Mouse (Mus musculus) neural tube, embryonic 11.5 days (tissue): Measurements from ENCODE around the gene Cpa5. TPM values are rescaled to one million over a fixed set of nuclear protein-coding genes. Genes with fewer than 3 reads are reported as not detected.
A peak's percentile ranks its signal among the peaks of the same experiment; 100 is the strongest.

ENCODE experiments used
- ATAC-seq: fragments of 200-750 bp; cut with Nextera tagmentation; 2 replicates; pipeline ENCODE4 v1.8.0; 2017; ENCODE audit warnings: moderate number of reproducible peaks, mild to moderate bottlenecking, moderate TSS enrichment, moderate library complexity; ENCODE audit not compliant: insufficient read depth, low FRiP score, low TSS enrichment
- DNase-seq: peaks from one replicate; pipeline ENCODE4 v3.0.0-alpha.2; 2015; ENCODE audit warnings: low spot score
- H3K27ac ChIP-seq: fragments of 300-500 bp; sonication (generic); 2 replicates; pipeline ENCODE4 v1.5.1; 2014; ENCODE audit warnings: low read depth, mild to moderate bottlenecking, low read length
- H3K27me3 ChIP-seq: fragments of 300-500 bp; sonication (generic); 2 replicates; pipeline ENCODE4 v1.6.1; 2014; ENCODE audit warnings: mild to moderate bottlenecking, low read length, mixed read lengths; ENCODE audit not compliant: control insufficient read depth, insufficient read depth
- H3K36me3 ChIP-seq: fragments of 300-500 bp; sonication (generic); 2 replicates; pipeline ENCODE4 v1.6.1; 2014; ENCODE audit warnings: mild to moderate bottlenecking, low read length, moderate library complexity, mixed read lengths; ENCODE audit not compliant: control insufficient read depth, insufficient read depth
- H3K4me1 ChIP-seq: fragments of 300-500 bp; sonication (generic); 2 replicates; pipeline ENCODE4 v1.6.1; 2014; ENCODE audit warnings: low read length, mixed read lengths; ENCODE audit not compliant: control insufficient read depth, insufficient read depth
- H3K4me2 ChIP-seq: fragments of 300-500 bp; sonication (generic); 2 replicates; pipeline ENCODE4 v1.6.1; 2014; ENCODE audit warnings: low read depth, mild to moderate bottlenecking, moderate library complexity
- H3K4me3 ChIP-seq: fragments of 300-500 bp; sonication (generic); 2 replicates; pipeline ENCODE4 v1.5.1; 2014; ENCODE audit warnings: low read depth, low read length
- H3K9ac ChIP-seq: fragments of 300-500 bp; sonication (generic); 2 replicates; pipeline ENCODE4 v1.6.1; 2014; ENCODE audit warnings: mild to moderate bottlenecking, low read length
- H3K9me3 ChIP-seq: fragments of 300-500 bp; sonication (generic); 2 replicates; pipeline ENCODE4 v1.6.1; 2016; ENCODE audit warnings: low read length; ENCODE audit not compliant: control insufficient read depth
- WGBS: fragments of 180-500 bp; shearing (Covaris S2); extraction: QIAGEN DNeasy Blood & Tissue Kit; methylation state at CpG from one replicate; pipeline ENCODE4 v1.1.7; 2014; 5-methylcytosine and 5-hydroxymethylcytosine counted together
- polyA plus RNA-seq: library from polyadenylated mRNA; unstranded; fragments of >200 nt; fragmentation: Nextera tagmentation; extraction: Ambion mirVana; gene quantifications from 2 replicates; pipeline ENCODE4 v1.2.1, GENCODE M21; 2014

Cpa5 gene
- polyA plus RNA-seq, 1 experiment from 2014 or later, result not detected

DNA sequence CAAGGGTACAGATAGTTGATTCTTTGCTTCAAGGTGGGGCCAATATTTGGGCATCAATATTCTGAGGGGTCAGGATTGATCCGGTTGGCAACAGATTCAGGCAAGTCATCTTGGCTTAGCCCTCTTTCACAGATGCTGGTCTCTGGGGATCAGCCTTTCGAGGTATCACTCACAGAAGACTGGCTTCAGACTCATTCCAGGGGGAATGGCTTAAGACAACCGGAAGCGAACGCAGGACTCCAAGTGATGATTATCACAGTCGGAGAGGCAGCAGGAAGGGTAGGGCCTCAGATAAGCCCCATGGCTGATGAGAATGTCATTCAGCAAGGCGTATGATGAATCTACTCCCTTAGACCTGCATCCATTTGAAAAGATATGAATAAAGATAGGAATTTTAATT is 16.4 kb upstream of the Cpa5 start:
- no peak for ATAC-seq
- no peak for DNase-seq
- Histone ChIP-seq H3K4me1 (peaks cover 7% of the 10 kb centered on the region; the same call in 1 of the 2 replicates), H3K27me3 (no peaks in the 10 kb centered on the region), H3K4me2 (no peak overlapping the region), H3K36me3 (no peaks in the 10 kb centered on the region), H3K4me3 (no peak overlapping the region), H3K9me3 (no peaks in the 10 kb centered on the region), H3K9ac (no peak overlapping the region), H3K27ac (no peak overlapping the region)
- 75% methylated on average over 7 of the region's 7 CpGs for WGBS

DNA sequence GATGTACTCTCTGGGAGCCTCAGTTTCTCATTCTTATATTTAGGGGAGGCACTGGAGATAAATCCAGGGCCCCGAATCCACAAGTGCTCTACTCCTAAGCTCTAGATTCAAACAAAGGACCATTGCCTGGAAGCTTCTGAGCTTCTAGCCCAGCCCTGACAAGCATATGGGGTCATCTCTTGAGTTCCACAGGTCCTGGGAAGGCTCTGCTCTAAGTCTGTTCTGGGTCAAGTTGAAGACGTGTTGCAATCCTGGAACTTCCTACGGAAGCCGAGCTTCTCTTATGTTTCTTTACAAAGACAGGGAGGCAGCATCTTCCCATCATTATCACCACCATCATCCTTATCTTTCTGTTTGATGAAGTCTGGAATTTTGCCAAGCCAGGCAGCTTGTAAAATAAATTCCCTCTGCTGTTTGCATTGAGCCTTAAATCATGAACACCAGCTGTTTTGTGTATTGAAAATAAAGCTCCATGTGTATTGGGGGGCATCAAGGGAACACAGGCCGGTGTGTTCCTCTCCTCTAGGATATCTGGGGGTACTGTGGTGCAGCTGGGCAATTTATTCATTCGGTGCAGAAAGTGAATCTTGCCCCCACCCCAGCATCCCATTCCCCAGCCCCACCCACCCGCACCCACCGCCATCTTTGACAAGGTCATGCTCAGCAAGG is 14.4 kb upstream of the Cpa5 start:
- Histone ChIP-seq H3K27me3 (no peaks in the 10 kb centered on the region), H3K4me3 (no peak overlapping the region), H3K9ac (no peak overlapping the region), H3K27ac (no peak overlapping the region), H3K4me2 (no peak overlapping the region), H3K4me1 (peaks cover 7% of the 10 kb centered on the region; the same call in 1 of the 2 replicates), H3K9me3 (no peaks in the 10 kb centered on the region), H3K36me3 (no peaks in the 10 kb centered on the region)
- DNase-seq (no peak), ATAC-seq (no peak)
- WGBS, result 94% methylated on average over 8 of the region's 8 CpGs

DNA sequence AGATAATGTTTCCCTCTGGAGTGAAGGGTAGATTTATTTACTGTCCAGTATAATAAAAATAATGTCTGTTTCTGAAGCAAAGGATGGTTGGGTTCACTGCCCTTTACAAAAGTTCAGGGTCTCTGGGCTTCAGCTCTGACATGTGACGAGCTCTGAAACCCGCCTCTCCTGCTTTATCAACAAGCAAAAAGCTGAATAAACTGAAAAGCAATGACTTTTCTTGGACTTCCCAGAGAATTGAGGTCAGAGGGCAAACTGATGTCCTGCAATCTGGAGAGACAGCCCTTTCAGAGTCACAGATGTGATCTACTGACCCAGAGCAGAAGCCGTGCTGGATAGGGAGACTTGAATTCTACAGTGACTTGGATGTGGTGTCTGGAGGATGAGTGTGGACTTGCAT is 10.8 kb upstream of the Cpa5 start:
- Histone ChIP-seq H3K4me1 (peaks cover 12% of the 10 kb centered on the region; the same call in 1 of the 2 replicates), H3K36me3 (no peaks in the 10 kb centered on the region), H3K4me2 (no peak overlapping the region), H3K9ac (no peak overlapping the region), H3K27me3 (no peaks in the 10 kb centered on the region), H3K4me3 (no peak overlapping the region), H3K27ac (0 out of 2 replicates have a peak overlapping the region, but pooled peaks have one; percentile 27), H3K9me3 (no peaks in the 10 kb centered on the region)
- no peak for ATAC-seq
- no peak for DNase-seq
- 40% methylated on average over 3 of the region's 3 CpGs for WGBS

DNA sequence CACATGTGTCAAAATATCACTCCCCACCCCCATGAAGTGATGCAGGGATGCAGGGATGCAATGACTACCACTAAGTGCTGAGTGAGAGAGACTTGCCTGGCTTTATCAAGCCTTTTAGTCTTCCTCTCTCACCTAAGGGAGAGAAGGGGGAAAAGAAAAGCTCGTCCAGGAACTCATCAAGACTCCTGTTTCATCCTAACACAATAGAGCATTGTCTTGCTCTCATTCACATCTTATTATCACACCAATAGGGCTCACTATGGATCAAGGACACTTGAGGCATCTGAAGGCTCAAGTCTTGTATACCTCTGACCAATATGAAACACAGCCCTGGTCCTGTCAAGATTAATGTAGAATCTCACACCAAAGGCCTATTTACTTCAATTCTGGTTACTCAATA is 9.8 kb upstream of the Cpa5 start:
- no peak overlapping the region for H3K4me2 ChIP-seq
- no peaks in the 10 kb centered on the region for H3K36me3 ChIP-seq
- no peak overlapping the region for H3K27ac ChIP-seq
- DNase-seq (no peak), ATAC-seq (no peak)
- no peak overlapping the region for H3K9ac ChIP-seq
- H3K27me3 ChIP-seq, result no peaks in the 10 kb centered on the region
- peaks cover 10% of the 10 kb centered on the region; the same call in 1 of the 2 replicates for H3K4me1 ChIP-seq
- H3K4me3 ChIP-seq, result no peak overlapping the region
- 58% methylated on average over 1 of the region's 1 CpGs for WGBS
- no peaks in the 10 kb centered on the region for H3K9me3 ChIP-seq

DNA sequence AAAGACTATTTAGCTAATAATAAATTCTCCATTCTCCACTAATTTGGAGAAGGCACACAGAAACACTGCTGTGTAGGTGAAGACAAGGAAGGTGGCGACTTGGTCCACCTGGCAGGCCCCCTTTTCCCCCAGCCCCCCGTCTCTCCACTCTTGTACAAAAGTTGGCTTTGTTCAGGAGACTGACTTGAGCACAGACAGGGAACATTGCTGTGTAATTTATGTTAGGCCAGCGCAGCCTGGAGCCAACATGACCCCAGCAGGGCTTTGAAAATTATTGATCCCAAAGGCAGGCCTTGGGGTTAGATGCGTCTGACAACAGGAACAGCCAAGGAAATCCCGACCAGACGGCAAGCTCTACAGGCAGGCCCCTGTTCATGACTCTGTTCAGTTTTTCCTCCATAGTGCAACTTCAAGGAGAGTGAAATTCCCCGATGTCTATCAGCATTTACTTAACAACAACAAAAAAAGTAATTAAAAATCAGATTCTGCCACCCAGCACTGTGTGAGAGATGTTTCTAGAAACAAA is 6.4 kb upstream of the Cpa5 start:
- no peak overlapping the region for H3K9ac ChIP-seq
- DNase-seq (no peak), ATAC-seq (no peak)
- H3K4me3 ChIP-seq, result no peak overlapping the region
- no peaks in the 10 kb centered on the region for H3K9me3 ChIP-seq
- H3K4me1 ChIP-seq, result peaks cover 7% of the 10 kb centered on the region; the same call in 1 of the 2 replicates
- no peaks in the 10 kb centered on the region for H3K27me3 ChIP-seq
- no peak overlapping the region for H3K4me2 ChIP-seq
- whole genome bisulfite sequencing, result 23% methylated on average over 7 of the region's 7 CpGs
- H3K27ac ChIP-seq, result no peak overlapping the region
- H3K36me3 ChIP-seq, result no peaks in the 10 kb centered on the region

DNA sequence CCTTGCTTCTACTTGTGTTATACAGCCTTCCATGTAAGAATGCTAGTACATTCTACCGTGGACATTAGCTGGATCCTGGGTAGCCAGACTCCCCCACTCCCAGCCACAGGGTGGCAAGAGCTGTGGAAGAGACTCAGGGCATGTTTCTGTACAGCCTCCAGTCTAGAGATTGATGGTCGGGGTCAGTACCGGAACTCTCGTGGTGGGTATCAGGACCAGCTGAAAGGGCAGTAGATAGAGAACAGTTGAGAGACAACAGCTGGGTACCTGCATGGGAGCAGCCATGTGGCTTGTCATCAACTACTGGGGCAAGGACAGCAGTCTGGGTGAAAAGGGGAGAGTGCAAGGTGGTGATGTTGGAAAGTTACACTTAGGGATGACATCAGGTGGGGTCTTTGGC is 5.7 kb upstream of the Cpa5 start:
- DNase-seq, result no peak
- ATAC-seq, result no peak
- no peaks in the 10 kb centered on the region for H3K27me3 ChIP-seq
- 80% methylated on average over 4 of the region's 4 CpGs for WGBS
- no peaks in the 10 kb centered on the region for H3K9me3 ChIP-seq
- no peak overlapping the region for H3K27ac ChIP-seq
- H3K4me1 ChIP-seq, result 0 out of 2 replicates have a peak, but pooled peaks cover 7% of the 10 kb centered on the region
- H3K36me3 ChIP-seq, result no peaks in the 10 kb centered on the region
- H3K4me2 ChIP-seq, result no peak overlapping the region
- H3K9ac ChIP-seq, result no peak overlapping the region
- no peak overlapping the region for H3K4me3 ChIP-seq

DNA sequence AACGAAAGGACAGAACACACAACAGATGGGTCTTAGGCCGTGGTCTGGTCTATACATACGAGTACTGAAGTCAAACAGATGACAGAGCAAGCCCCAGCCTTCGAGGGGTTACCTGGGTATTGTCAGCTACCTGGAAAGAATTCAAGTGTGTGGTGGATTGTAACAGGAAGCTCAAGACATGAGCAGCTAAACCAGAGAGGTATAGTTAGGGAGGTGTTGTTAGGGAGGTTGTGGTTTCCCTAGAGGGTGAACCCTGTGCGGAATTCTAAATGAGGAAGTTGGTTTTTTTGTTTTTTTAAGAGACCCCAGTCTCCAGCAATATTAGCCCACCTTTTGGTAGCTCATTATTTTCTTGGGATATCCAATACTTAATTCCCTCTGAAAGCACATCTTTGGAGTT is 5.1 kb upstream of the Cpa5 start:
- ATAC-seq (no peak), DNase-seq (no peak)
- no peak overlapping the region for H3K4me3 ChIP-seq
- H3K27me3 ChIP-seq, result no peaks in the 10 kb centered on the region
- H3K36me3 ChIP-seq, result no peaks in the 10 kb centered on the region
- 89% methylated on average over 5 of the region's 5 CpGs for WGBS
- no peak overlapping the region for H3K4me2 ChIP-seq
- H3K9me3 ChIP-seq, result no peaks in the 10 kb centered on the region
- no peak overlapping the region for H3K27ac ChIP-seq
- 0 out of 2 replicates have a peak, but pooled peaks cover 7% of the 10 kb centered on the region for H3K4me1 ChIP-seq
- H3K9ac ChIP-seq, result no peak overlapping the region

DNA sequence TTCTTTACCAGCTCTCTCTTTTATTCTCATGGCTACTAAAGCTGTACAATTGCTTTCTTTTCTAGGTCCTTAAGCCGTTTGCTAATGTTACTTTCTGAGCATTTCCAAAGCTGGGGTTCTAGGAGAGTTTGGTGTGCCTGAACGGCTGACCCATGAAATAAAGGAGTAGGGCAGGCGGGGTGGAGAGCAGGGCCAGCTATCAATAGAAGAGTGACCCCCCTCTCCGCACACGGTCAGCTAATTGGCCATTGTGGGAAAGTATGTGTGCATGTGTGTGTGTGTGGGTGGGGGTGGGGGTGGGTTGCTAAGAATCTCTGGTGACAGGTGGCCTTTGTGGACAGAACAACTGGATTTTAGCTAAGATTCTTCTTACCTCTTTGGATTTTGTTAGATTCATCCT is 402 bp downstream of the Cpa5 start:
- Histone ChIP-seq H3K27ac (no peak overlapping the region), H3K9me3 (no peaks in the 10 kb centered on the region), H3K4me1 (peaks cover 17% of the 10 kb centered on the region), H3K4me3 (no peak overlapping the region), H3K36me3 (no peaks in the 10 kb centered on the region), H3K4me2 (no peak overlapping the region), H3K9ac (no peak overlapping the region), H3K27me3 (no peaks in the 10 kb centered on the region)
- ATAC-seq (no peak), DNase-seq (no peak)
- 46% methylated on average over 5 of the region's 5 CpGs for WGBS

DNA sequence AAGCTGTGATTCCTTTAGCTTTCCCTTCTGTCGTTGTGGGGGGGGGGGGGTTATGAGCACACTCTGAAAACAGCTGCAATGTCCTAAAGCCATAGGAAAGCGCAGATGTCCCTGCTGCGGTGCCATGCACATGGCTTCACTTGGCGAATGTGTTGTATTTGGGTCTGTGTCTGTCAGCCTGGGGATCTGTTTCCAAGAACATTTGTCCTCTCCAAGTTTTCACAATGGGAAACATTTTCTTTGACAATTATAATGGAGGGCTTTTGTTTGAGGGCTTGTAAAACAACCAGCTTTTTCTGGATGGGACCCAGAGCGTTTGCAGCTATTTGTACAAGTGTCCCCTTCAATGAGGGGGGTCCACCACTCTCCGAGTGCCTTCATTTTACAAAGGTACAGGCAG is 3.4 kb downstream of the Cpa5 start:
- H3K27me3 ChIP-seq, result no peaks in the 10 kb centered on the region
- ATAC-seq, result no peak
- no peak overlapping the region for H3K9ac ChIP-seq
- H3K27ac ChIP-seq, result no peak overlapping the region
- no peaks in the 10 kb centered on the region for H3K36me3 ChIP-seq
- H3K4me3 ChIP-seq, result no peak overlapping the region
- H3K9me3 ChIP-seq, result no peaks in the 10 kb centered on the region
- H3K4me2 ChIP-seq, result no peak overlapping the region
- peaks cover 43% of the 10 kb centered on the region for H3K4me1 ChIP-seq
- DNase-seq, result no peak
- 54% methylated on average over 6 of the region's 6 CpGs for WGBS
